Mouse (Mus musculus): Measurements from ENCODE around the gene Map1a. TPM values are rescaled to one million over a fixed set of nuclear protein-coding genes. Genes with fewer than 3 reads are reported as not detected.

Map1a gene
- total RNA-seq (2023): under 1 TPM in 1 of 2 experiments, not detected in 1; 0.09 TPM

DNA sequence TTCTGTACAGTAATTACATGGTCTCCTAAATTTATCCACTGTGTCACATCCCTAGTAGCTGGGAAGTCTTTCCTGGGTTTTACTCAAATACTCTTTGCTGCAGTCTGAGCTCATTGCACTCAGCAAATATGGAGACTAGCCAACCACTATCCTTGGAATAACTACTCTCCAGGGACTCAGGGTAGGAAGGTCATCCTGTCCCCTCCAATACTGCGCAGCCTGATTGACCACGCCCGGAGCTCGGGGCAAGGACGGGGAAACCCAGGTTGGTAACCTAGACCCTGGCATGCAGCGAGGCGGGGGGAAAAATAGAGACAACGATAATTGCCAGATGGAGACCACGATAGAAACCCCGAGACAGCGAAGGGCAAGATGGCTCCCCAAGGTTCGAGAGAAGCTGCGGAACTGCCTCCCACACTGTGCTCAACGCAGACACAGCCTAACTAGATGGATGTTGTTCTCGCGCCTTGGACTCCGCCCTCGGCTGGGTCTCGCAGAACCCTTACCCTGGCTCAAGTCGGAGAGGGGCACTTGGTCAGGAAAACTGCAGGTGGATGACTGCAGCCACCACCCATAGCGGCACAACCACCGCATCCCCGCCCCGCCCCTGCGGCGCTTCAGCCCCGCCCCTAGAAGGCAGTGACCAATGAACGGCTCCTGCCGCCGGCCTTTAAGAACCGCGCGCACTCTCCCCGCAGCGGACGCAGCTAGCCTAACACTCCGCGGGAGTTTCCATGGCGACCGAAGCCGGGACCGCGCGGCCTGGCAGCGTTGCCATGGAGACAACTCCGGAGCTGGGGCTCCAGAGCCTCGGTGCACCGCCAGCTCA, at the start of gene Map1a:
Gene Map1a (plus strand): TSS at position 700 of the 829 bp plus-strand sequence.

DNA sequence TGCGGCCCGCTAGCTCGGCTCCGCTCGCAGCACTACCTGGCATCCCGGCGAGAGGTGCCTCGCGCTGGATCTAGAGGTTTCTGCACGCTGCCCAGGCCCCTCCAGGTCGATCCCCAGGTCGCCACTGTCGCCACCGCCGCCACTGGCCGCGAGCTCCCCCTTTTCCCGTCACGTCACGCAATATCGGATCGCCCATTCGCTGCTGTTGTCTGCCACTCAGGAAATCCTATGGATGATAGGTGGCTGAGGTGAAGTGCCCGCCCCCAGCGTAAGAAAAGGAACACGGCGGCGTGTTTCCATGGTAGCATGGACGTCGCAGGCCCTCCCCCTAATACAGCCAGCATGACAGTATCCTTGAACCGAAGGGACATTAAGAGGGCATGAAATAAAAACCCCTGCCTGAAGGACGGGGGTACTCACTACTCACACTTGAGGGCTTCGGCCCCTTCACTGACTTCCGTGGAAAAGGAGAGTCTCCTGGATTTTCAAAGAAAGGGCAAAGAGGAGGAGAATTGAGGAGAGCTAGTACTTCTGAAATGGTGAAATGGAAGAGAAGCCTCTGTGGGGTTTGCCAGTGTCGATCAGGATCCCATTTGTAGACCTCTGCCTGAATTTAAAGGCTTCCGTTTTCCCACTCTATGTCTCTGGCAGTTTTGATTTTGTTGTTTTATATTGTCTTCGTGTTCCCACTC, 18.0 kb upstream of the Map1a start, which contains the start of gene Trp53bp1:
Gene Trp53bp1 (minus strand): TSS at position 172 of the 692 bp plus-strand sequence.

DNA sequence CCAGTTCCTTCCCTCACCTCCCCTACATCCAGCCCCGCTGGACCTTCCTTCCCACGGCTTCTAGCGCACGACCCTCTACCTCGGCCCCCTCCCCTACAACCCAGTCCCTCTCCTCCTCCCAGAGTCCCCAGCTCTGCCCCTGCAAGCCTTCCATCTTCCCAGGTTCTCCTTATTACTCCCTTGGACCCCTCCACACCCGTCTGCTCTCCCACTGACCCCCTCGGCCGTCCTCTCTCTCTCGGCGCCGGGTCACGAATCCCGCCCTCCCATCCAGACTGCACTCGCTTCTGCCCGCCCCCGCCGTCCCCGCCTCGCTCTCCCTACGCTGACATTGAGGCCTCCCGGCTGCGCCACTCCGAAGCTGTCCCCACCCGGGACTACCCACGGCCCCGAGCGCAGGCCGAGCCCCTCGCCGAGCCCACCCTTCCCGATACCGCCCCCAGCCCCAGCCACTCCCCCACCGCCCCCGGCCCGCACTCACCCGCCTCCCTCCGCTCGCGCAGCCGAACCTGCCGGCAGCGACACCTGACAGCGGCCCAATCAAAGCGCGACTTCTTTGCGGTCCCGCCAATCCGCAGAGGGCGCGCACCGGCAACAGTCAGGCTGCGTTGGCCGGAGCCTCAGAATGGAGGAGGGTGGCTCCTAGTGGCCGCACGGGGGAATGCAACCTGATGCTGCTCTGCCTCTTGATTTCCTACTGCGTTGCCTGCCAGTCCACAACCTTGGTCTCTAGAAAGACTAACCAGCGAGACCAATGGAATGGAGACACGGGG, 65.6 kb downstream of the Map1a start, which contains the start of gene Ppip5k1:
Gene Ppip5k1 (minus strand): TSS at position 577 of the 773 bp plus-strand sequence.

DNA sequence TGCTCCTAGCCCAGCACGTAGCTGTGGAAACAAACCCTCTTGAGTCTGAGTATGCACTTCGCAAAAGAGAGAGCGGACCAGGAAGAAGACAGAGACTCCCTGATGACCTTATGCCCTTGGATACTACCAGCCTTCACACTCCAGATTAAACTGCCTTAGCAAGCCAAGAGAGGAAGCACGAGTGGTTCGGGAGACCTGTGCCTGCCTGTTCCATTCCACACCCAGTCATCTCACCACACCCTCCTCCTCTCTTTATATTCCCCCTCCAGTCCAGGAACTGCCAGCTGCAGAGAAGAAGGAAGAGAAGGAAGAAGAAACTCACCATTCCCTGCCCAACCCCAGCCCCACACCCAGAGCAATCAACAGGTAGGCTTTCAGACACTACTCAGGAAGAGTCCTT, 68.1 kb downstream of the Map1a start, which contains the start of gene Ckmt1:
Gene Ckmt1 (plus strand): TSS at position 221 of the 400 bp plus-strand sequence.

Other genes with a start within 250 kb of the Map1a start
- gene Tgm5, start 203.8 kb upstream of the Map1a start, total RNA-seq (2023): not detected
- gene Tgm7, start 179.8 kb upstream of the Map1a start, total RNA-seq (2023): not detected
- gene Adal, start 149.2 kb upstream of the Map1a start, total RNA-seq (2023): 10 to 100 TPM; 17.0 to 21.0 TPM
- 1 to 10 TPM; 8.4 to 9.7 TPM for gene Lcmt2, start 148.9 kb upstream of the Map1a start, total RNA-seq (2023)
- 10 to 100 TPM; 94.6 to 98.7 TPM for gene Tubgcp4, start 118.9 kb upstream of the Map1a start, total RNA-seq (2023)
- 10 to 100 TPM; 34.8 to 35.8 TPM for gene Zscan29, start 118.5 kb upstream of the Map1a start, total RNA-seq (2023)
- gene Trp53bp1, start 18.2 kb upstream of the Map1a start, total RNA-seq (2023): 100 to 1,000 TPM; 105 to 109 TPM
- gene Ppip5k1, start 65.8 kb downstream of the Map1a start, total RNA-seq (2023): 10 to 100 TPM; 30.0 to 32.7 TPM
- gene Ckmt1, start 68.1 kb downstream of the Map1a start, total RNA-seq (2023): not detected
- under 1 TPM in 1 of 2 experiments, not detected in 1; 0.18 TPM for gene Strc, start 97.6 kb downstream of the Map1a start, total RNA-seq (2023)
- 100 to 1,000 TPM; 150 to 171 TPM for gene Pdia3, start 124.2 kb downstream of the Map1a start, total RNA-seq (2023)
- gene Catsper2, start 124.2 kb downstream of the Map1a start, total RNA-seq (2023): 1 to 10 TPM; 2.7 to 4.2 TPM
- 100 to 1,000 TPM in 1 of 2 experiments, 10 to 100 TPM in 1; 97.4 to 105 TPM for gene Ell3, start 154.7 kb downstream of the Map1a start, total RNA-seq (2023)
- 100 to 1,000 TPM; 249 to 301 TPM for gene Serf2, start 159.6 kb downstream of the Map1a start, total RNA-seq (2023)
- gene Hypk, start 163.7 kb downstream of the Map1a start, total RNA-seq (2023): 10 to 100 TPM; 35.9 to 40.2 TPM
- gene Serinc4, start 167.2 kb downstream of the Map1a start, total RNA-seq (2023): 1 to 10 TPM; 1.2 to 2.2 TPM
- gene Mfap1b, start 184.5 kb downstream of the Map1a start, total RNA-seq (2023): 10 to 100 TPM; 45.8 to 48.2 TPM
- gene Mfap1a, start 217.1 kb downstream of the Map1a start, total RNA-seq (2023): 10 to 100 TPM; 54.6 to 57.1 TPM
- 10 to 100 TPM; 17.1 to 17.6 TPM for gene Wdr76, start 217.1 kb downstream of the Map1a start, total RNA-seq (2023)